Mouse (Mus musculus) gastrocnemius, postnatal 25 days (tissue): Measurements from ENCODE around the gene Kcnab3. TPM values are rescaled to one million over a fixed set of nuclear protein-coding genes. Genes with fewer than 3 reads are reported as not detected.
"Not testable (repeated sequence)": the region's sequence is repeated elsewhere in the genome, so short reads cannot be mapped to it uniquely, and the experiment has no call there.

ENCODE experiments used
- DNase-seq: peaks from one replicate; pipeline ENCODE4 v3.0.0; 2022
- long read RNA-seq, 2 experiments: library from polyadenylated mRNA; stranded (forward); transcript quantifications; one replicate each; pipeline ENCODE4 v2.0.0; 2021
- total RNA-seq, 2 experiments: library from RNA; stranded (reverse); gene quantifications; 1 replicate in 1 of 2; 2 replicates in 1 of 2; pipeline ENCODE4 v1.2.3; 2021

The Kcnab3 gene
- total RNA-seq, result under 1 TPM in 1 of 2 experiments, not detected in 1; 0.13 TPM
- long read RNA-seq, experiment 1, result 0 reads
- long read RNA-seq, experiment 2, result 0 reads

- DNase-seq, result peak; percentile 81
These were observed at the start of gene Kcnab3 for GRCm38 (mm10) chr11:69325628-69326407. TSS of gene Kcnab3 (plus strand) at chr11:69326258.

GRCm38 (mm10) chr11:69277267-69277666 is 48.8 kb upstream of the Kcnab3 start:
- DNase-seq, result no peak

DNA sequence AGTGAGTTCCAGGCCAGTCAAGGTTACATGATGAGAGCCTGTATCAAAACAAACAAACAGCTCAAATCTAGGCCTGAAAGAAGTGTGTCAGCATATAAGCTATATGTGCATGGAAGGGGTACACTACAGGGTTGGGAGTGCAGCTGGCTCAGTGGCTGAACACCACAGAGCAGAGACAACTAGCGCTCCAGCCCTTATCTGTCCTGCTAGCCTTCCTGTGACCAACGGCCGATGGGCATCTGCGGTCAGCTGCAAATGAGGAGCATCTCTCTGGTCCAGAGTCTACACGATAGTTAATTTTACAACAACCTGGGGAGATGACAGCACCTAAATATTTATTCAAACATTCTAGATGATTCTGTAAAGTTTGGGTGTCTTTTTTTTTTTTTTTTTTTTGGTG is 34.9 kb upstream of the Kcnab3 start:
- no peak for DNase-seq

DNA sequence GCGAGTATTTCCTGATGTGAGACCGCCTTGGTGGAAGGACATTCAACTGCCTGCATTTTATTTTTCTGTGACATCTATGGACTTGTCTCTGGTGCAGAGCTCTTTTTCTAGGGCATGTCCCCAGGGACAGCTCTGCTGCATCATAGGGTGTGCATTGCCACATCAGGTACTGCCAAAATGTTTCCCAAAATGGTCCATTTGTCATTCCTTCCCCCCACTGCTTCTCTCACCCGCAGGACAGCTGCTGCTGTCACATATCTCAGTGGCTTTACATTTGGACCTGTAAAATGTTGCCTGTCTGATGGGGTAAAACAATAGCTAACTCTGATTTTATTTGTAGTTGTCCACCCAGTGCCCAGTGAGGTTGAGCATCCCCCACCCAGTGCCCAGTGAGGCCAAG is 30.8 kb upstream of the Kcnab3 start:
- no peak for DNase-seq

DNA sequence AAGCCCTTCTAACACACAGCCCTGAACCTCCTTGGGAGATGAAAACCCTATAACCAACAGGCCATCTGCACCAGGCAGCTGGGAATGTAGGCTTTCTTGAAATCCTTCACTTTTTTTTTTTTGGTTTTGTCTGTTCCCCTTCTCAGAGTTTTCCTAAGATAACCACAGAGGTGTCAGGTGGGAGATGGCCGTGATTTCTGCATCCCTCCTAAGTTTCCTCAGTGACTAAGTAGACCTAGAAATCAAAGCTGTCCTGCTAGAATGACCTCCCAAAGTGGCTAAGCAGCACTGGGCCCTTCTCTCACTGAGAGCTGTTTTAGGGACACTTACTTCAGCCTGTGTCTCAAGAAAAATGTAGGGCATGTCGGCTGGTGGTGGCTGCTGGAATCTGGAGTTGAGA is 28.3 kb upstream of the Kcnab3 start:
- DNase-seq, result no peak

DNA sequence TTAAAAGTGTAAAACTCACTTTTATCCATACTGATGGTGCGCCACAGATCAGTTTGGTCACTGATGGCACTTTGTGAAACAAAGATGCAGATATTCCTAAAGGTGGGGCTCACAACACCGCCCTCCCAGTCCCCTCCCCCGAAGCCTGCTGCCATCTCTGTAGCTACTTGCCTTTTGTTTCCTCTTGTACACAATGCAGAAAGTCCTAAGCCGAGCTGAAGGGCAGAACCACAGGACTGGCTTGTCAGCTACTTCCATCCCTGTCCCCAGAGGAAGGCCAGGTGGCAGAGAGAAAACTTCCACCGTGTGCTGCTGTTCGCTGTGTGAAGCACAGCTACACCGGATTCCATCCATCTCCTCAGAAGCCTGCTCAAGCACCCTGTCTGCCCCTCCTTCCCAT is 27.8 kb upstream of the Kcnab3 start:
- DNase-seq, result no peak

DNA sequence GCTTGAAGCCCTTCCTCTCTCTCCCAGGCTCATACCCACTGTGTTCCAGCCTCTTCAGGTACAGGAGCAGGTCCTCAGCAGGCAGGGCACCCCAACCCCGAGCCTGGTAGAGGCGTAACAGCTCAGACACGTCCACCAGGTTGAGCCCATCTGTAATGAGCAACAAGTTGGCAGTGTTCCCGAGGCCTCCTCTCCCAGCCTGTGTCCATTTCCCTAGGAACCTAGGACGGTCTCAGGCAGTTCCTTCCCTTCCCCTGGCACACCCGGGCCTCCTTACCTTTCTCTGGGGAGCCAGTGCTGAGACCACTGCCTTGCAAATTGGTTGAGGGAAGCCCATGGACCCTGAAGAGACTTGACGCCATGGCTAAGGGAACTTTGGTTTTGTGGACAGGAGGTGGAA is 23.2 kb upstream of the Kcnab3 start:
- DNase-seq, result no peak

GRCm38 (mm10) chr11:69305291-69305690 is 20.8 kb upstream of the Kcnab3 start:
- no peak for DNase-seq

DNA sequence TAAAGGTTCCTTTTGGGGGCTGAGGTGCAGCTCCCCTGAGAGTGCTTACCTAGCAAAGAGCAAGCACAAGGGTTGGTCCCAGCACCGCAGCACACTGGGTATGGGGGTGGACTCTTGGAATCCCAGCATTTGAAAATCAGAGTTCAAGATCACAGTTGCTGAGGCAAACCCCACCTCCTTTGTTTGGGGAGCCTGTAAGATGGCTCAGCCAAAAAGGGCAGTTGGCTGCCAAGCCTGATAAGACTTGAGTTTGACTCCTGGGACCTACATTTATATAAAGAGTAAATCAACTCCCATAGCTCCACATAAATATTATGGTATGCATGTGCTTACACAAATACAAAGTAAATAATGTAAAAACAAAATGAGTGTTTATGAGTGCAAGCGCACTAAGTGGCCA is 20.0 kb upstream of the Kcnab3 start:
- DNase-seq, result no peak

DNA sequence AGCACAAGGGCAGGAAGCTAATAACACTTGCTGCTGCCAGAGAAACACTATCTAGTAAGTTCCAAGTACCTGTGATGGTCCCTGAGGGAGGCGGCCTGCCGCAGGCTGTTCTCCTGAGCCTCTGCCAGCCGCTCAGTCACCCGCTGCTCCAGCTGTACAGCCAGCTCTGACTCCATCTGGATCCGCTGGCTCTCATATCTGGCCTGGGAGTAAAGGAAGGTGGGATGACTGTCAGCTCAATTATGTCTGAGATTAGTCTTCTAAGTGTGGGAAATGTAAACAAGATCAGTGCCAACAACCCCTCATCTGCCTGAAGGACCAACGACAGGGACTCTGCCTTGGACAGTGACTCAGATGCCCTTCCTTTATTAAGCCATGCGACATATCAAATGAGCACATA is 14.8 kb upstream of the Kcnab3 start:
- DNase-seq, result peak; percentile 54

- DNase-seq, result no peak
These were observed 9.7 kb upstream of the Kcnab3 start for GRCm38 (mm10) chr11:69316361-69316760.

GRCm38 (mm10) chr11:69318000-69318399 is 8.1 kb upstream of the Kcnab3 start:
- not testable (repeated sequence) for DNase-seq

DNA sequence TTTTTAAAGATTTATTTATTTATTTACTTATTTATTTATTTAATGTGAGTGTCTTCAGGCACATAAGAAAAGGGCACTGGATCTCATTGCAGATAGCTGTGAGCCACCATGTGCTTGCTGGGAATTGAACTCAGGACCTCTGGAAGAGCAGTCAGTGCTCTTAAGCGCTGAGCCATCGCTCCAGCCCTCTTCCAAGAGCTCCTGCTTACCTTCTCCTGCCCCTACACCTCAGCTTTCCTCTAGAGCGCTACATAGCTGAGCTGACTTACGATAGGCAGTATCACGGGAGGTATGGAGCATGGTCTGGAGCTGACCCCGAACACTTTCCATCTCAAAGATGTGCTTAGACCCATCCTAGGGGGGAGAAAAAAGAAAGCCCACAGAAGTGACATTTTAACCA is 4.5 kb upstream of the Kcnab3 start:
- no peak for DNase-seq

DNA sequence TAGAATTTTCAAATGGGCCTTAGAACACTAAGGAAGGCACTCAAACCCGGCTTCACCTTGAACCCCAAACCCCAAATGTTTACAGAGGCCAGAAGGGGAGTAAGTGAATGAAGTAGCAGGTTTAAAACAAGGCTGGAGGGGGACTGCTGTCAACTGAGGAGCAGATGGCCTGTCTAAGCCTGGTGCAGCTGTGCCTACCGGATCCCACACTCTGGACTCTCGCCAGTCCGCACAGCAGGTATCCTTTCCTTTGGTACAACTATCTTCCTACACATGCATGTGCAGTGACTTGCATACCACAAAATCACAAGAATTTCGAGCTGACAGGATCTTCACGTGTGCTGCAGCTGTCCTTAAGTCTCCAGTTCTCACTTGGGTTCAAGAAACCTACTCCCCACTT is 4.0 kb upstream of the Kcnab3 start:
- DNase-seq, result no peak

DNA sequence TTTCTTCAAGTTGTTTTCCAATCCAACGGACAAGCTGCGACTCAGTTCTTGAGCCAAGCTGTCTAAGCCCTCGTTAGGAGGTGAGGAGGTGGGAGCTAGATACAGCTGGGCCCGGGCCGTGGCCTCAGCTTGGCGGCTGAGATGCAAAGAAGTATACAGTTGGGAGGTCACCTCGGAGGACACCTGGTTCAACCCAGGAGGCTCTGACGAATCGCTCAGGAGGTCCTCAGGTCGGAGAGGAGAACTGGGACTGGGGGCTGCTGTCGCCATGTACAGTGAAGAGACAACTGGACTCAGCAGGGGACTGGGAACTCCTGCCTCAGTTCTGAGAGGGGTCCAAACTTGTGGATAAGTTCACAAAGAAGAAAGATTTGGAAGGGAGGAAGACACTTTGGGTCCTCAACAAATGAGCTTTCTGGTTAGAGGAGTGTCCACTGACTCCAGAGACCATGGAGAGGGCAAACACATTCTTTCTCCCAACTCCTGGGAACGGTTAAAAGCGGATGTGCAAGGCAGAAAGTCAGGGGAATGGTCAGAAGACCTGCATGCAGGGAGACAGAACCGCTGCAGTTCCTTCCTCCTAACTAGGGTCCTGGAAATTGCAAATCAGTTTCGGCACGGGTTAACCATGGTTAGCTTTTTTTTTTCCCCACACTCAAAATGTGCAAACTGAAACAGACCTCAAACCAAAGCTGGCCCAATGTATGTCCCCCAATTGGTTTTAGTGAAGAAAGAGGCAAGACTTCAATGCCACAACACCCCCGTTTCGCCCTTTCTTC is 3.2 kb upstream of the Kcnab3 start:
- DNase-seq, result no peak

DNA sequence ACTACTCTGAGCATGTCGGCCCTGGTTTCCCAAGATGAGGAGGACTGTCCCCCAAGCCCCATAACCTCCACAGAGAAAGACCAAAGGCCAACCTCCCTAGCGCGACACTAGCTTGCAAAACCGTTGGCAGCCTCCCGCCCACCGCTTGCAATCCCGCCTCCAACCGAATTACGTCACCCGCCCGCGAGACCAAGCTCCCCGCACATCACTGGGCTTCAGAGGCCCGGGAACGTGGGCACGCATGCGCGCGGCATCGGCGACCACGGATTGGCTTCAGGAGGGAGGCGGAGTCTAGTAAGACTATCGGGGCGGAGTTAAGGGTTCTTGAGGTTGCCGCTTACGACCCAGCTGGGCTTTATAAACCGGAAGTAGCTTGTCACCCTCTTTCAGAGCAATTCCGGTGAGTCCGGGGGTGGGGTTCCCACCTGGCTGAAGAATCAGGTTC is 2.4 kb upstream of the Kcnab3 start, which contains the start of the genes Cntrob and Trappc1:
TSS of gene Cntrob (minus strand) at position 109 of the 445 bp plus-strand sequence.
TSS of gene Trappc1 (plus strand) at position 314 of the 445 bp plus-strand sequence.
- DNase-seq, result peak; percentile 99

GRCm38 (mm10) chr11:69324749-69325148 is 1.3 kb upstream of the Kcnab3 start:
- no peak for DNase-seq

GRCm38 (mm10) chr11:69326408-69327156 is 524 bp downstream of the Kcnab3 start:
- no peak for DNase-seq

GRCm38 (mm10) chr11:69327157-69327442 is 1.0 kb downstream of the Kcnab3 start:
- no peak for DNase-seq

DNA sequence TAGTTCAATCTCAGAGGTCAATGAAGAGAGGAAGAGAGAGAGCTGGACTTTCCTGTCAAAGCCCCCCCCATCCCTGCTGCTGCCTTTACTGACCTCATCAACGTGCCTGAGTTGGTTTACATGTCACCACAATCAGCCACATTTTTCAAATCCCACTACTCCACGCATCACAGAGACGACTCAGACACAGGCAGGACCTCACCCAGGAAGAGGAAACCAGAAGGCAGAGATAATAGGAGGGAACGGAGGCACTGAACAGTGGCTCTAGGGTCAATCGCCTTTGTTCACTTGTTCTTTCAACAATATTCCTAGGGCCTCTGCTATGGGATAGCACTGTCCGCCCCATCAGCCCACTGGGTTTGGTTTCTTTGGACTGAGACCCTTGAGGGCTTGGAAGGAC is 1.6 kb downstream of the Kcnab3 start:
- DNase-seq, result no peak

- DNase-seq, result no peak
These were observed 2.5 kb downstream of the Kcnab3 start for GRCm38 (mm10) chr11:69328517-69328916.

GRCm38 (mm10) chr11:69331152-69331551 is 5.1 kb downstream of the Kcnab3 start:
- DNase-seq, result no peak

GRCm38 (mm10) chr11:69331929-69332405 is 5.9 kb downstream of the Kcnab3 start:
- DNase-seq, result peak; percentile 56
